Mouse (Mus musculus): Measurements from ENCODE around the gene Col26a1. TPM values are rescaled to one million over a fixed set of nuclear protein-coding genes. Genes with fewer than 3 reads are reported as not detected.

The Col26a1 gene
- polyA plus RNA-seq, 1 experiment, result 0.16 TPM

- peak; percentile 65 for DNase-seq (ENCODE audit: low read depth, low spot score)
- WGBS, result 25% methylated on average over 3 of the region's 3 CpGs
Measured at GRCm38 (mm10) chr5:136703751-136704150, 179.3 kb downstream of the Col26a1 start.

- peak; percentile 60 for DNase-seq (ENCODE audit: low read depth, low spot score)
- WGBS, result 20% methylated on average over 3 of the region's 3 CpGs
Measured at GRCm38 (mm10) chr5:136702159-136702725, 180.8 kb downstream of the Col26a1 start.

- 84% methylated on average over 9 of the region's 9 CpGs for WGBS
- no peak for DNase-seq (ENCODE audit: low read depth, low spot score)
Measured at GRCm38 (mm10) chr5:136697618-136698017, 185.4 kb downstream of the Col26a1 start.

GRCm38 (mm10) chr5:136696516-136696915, 186.5 kb downstream of the Col26a1 start:
- WGBS, result 48% methylated on average over 5 of the region's 5 CpGs
- DNase-seq (ENCODE audit: low read depth, low spot score), result no peak

- WGBS, result 67% methylated on average over 6 of the region's 6 CpGs
- no peak for DNase-seq (ENCODE audit: low read depth, low spot score)
Measured at GRCm38 (mm10) chr5:136694976-136695375, 188.0 kb downstream of the Col26a1 start.

- 82% methylated on average over 7 of the region's 7 CpGs for WGBS
- no peak for DNase-seq (ENCODE audit: low read depth, low spot score)
Measured at GRCm38 (mm10) chr5:136693418-136693817, 189.6 kb downstream of the Col26a1 start.

- WGBS, result 81% methylated on average over 4 of the region's 4 CpGs
Measured at GRCm38 (mm10) chr5:136692784-136693183, 190.2 kb downstream of the Col26a1 start, which contains the start of gene Myl10. TSS of gene Myl10 (plus strand) at chr5:136693146.

More at GRCm38 (mm10) chr5:136692784-136693183, 190.2 kb downstream of the Col26a1 start, which contains the start of gene Myl10:
- DNase-seq (ENCODE audit: low read depth, low spot score), result no peak

Other genes starting within 250 kb of the Col26a1 start
- not detected in 2 replicates for gene Myl10, start 190.1 kb downstream of the Col26a1 start, polyA plus RNA-seq (2012; rRNA removed)
- gene Ift22, start 24.9 kb upstream of the Col26a1 start, polyA plus RNA-seq (2012; rRNA removed), result 25.1 and 26.3 TPM in 2 replicates
- gene Fis1, start 70.1 kb upstream of the Col26a1 start, polyA plus RNA-seq (2012; rRNA removed), result 229 and 235 TPM in 2 replicates
- gene Cldn15, start 83.4 kb upstream of the Col26a1 start, polyA plus RNA-seq (2012; rRNA removed), result 434 and 763 TPM in 2 replicates
- gene Plod3, start 103.8 kb upstream of the Col26a1 start, polyA plus RNA-seq (2012; rRNA removed), result 29.6 and 33.8 TPM in 2 replicates
- 90.2 and 93.7 TPM in 2 replicates for gene Znhit1, start 104.8 kb upstream of the Col26a1 start, polyA plus RNA-seq (2012; rRNA removed)
- gene Vgf, start 143.2 kb upstream of the Col26a1 start, polyA plus RNA-seq (2012; rRNA removed), result 0.25 and 0.27 TPM in 2 replicates
- gene Ap1s1, start 162.9 kb upstream of the Col26a1 start, polyA plus RNA-seq (2012; rRNA removed), result 101 and 107 TPM in 2 replicates
- gene Serpine1, start 189.1 kb upstream of the Col26a1 start, polyA plus RNA-seq (2012; rRNA removed), result 0.94 and 1.1 TPM in 2 replicates
- 5.7 and 14.5 TPM in 2 replicates for gene Trim56, start 233.0 kb upstream of the Col26a1 start, polyA plus RNA-seq (2012; rRNA removed)

Data from large intestine, adult 2 months (tissue).